Mouse (Mus musculus): ENCODE results near the gene Epb41l3. TPM values are rescaled to one million over a fixed set of nuclear protein-coding genes. Genes with fewer than 3 reads are reported as not detected.
A peak's percentile ranks its signal among the peaks of the same experiment; 100 is the strongest.

The Epb41l3 gene
- polyA plus RNA-seq, 1 experiment from 2014 or later, result 125 TPM

DNA sequence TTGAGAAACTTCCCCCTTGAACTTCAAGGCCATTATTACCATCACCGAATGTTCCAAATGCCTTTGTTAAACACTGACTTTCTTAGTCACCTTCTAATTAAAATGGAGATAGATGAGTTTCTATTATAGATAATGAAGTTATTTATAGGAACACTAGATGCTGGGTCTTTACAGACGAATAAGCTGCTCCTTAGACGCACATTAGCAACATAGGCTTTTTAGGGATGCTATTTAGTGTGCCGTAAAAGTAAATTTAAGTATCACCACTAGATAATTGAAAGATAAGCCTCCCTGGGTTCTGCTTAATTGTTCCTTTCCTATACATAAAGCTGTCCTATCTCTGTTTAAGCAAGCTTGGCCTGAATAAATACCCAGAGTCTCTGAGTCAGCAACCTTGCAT lies 226.1 kb downstream of the Epb41l3 start:
- Histone ChIP-seq H3K9ac (no peak overlapping the region), H3K36me3 (no peaks in the 10 kb centered on the region), H3K4me3 (replicated peaks) (no peak overlapping the region), H3K4me1 (no peaks in the 10 kb centered on the region), H3K9me3 (replicated peaks) (no peaks in the 10 kb centered on the region), H3K27ac (replicated peaks) (no peak overlapping the region), H3K4me2 (replicated peaks) (no peak overlapping the region), H3K27me3 (no peaks in the 10 kb centered on the region)
- no peak for ATAC-seq (ENCODE audit: insufficient number of reproducible peaks, low FRiP score, low TSS enrichment, low read depth)
- 87% methylated on average over 4 of the region's 4 CpGs for WGBS

DNA sequence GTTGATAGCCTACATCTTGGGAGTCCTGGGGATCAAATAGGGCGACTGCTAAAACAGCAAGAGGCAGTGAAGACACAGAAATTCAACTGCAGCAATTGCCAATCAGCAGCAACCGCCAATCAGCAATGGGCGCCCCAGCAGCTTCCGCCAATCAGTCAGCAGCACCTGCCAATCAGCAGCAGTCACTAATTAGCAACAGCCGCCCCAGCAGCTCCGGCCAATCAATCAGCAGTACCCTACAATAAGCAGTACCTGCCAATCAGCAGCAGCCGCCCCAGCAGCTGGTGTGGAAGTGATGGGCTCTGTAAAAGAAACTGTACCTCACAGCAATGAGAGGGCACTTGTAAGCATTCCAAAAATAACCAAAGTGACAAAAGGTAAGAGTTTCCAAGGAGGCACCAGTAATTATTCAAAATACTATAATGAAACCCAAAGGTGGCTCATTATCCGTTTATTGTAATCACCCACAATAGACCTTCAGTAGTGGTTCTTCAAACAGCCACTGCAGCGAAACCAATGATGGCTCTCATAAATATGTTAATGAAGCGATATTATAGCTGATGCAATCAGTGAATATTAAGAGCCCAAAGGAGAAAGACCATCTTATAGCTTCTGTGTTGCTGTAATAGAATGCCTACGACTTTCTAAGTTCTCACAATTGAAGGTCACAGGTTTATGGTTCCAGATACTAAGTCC lies 228.2 kb downstream of the Epb41l3 start:
- H3K27ac ChIP-seq (replicated peaks), result no peak overlapping the region
- H3K4me3 ChIP-seq (replicated peaks), result no peak overlapping the region
- no peaks in the 10 kb centered on the region for H3K27me3 ChIP-seq
- no peak for ATAC-seq (ENCODE audit: insufficient number of reproducible peaks, low FRiP score, low TSS enrichment, low read depth)
- 73% methylated on average over 11 of the region's 11 CpGs for WGBS
- H3K36me3 ChIP-seq, result no peaks in the 10 kb centered on the region
- H3K9me3 ChIP-seq (replicated peaks), result no peaks in the 10 kb centered on the region
- peaks cover under 1% of the 10 kb centered on the region; the same call in 1 of the 2 replicates for H3K4me1 ChIP-seq
- no peak overlapping the region for H3K9ac ChIP-seq
- H3K4me2 ChIP-seq (replicated peaks), result no peak overlapping the region

DNA sequence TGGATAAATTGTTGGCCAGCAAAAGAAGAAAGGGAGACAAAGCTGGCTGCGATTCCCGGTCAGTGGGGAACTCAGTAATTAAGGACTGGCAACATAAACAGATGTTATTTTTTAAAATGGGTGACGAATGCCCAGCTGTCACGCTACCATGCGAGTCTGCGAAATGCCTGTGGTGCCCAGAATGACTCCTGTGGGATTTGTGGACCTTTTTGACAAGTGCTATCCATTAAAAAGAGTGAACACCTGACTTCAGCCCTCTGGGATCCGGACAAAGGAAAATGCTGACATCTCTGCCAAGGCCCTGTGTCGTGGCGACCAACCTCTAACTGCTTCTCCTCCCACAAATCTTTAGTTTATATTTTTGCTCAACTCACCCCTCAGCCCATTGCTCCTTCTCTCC lies 232.2 kb downstream of the Epb41l3 start:
- 49% methylated on average over 9 of the region's 9 CpGs for WGBS
- no peaks in the 10 kb centered on the region for H3K9me3 ChIP-seq (replicated peaks)
- no peaks in the 10 kb centered on the region for H3K36me3 ChIP-seq
- peaks cover 12% of the 10 kb centered on the region; the same call in 1 of the 2 replicates for H3K4me1 ChIP-seq
- no peak overlapping the region for H3K9ac ChIP-seq
- no peak overlapping the region for H3K27ac ChIP-seq (replicated peaks)
- no peak for ATAC-seq (ENCODE audit: insufficient number of reproducible peaks, low FRiP score, low TSS enrichment, low read depth)
- H3K4me3 ChIP-seq (replicated peaks), result no peak overlapping the region
- H3K27me3 ChIP-seq, result no peaks in the 10 kb centered on the region
- no peak overlapping the region for H3K4me2 ChIP-seq (replicated peaks)

DNA sequence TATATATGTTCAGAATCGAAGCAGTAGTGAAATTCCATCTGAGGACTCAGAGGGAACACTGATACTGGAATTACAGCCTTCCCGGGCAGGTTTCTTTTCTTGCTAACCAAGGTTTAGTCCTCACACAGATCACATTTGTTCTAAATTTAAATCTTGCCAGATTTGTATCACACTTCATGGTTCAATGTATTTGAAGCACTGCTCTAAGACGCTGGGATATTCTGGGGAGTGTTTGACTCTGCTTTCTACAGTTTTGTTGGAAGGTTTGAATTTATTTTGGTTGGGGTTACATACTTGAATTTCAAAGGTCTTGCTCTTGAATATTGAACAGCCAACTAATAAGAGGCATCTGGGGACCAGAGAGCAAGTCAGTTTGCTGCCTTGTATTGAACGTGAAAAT lies 234.4 kb downstream of the Epb41l3 start:
- WGBS, result 35% methylated on average over 4 of the region's 4 CpGs

DNA sequence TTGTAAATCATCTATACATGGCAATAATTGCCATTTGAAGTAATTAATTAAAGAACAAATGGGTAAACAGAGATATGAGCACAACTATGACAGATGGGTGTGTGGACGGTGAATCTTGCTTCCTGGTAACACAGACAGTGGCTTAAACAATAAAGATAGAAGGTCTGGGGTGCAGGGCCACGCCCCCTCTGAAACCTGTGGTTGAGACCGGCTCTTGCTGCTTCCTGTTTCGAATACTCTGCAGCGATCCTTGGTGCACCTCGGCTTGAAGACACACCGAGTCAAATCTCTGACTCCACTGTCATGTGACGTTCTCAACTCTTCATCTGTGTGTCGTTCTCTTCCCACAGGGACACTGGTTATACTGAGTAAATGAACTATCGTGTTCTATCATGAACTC lies 245.0 kb downstream of the Epb41l3 start:
- no peak overlapping the region for H3K27ac ChIP-seq (replicated peaks)

More for the DNA sequence above, 234.4 kb downstream of the Epb41l3 start:
- Histone ChIP-seq H3K4me2 (replicated peaks) (no peak overlapping the region), H3K9me3 (replicated peaks) (no peaks in the 10 kb centered on the region), H3K27me3 (no peaks in the 10 kb centered on the region), H3K4me3 (replicated peaks) (no peak overlapping the region), H3K9ac (no peak overlapping the region), H3K4me1 (peaks cover 12% of the 10 kb centered on the region; the same call in 1 of the 2 replicates), H3K27ac (replicated peaks) (peak overlapping the region; percentile 34; the same call in 1 of the 2 replicates), H3K36me3 (no peaks in the 10 kb centered on the region)
- no peak for ATAC-seq (ENCODE audit: insufficient number of reproducible peaks, low FRiP score, low TSS enrichment, low read depth)

DNA sequence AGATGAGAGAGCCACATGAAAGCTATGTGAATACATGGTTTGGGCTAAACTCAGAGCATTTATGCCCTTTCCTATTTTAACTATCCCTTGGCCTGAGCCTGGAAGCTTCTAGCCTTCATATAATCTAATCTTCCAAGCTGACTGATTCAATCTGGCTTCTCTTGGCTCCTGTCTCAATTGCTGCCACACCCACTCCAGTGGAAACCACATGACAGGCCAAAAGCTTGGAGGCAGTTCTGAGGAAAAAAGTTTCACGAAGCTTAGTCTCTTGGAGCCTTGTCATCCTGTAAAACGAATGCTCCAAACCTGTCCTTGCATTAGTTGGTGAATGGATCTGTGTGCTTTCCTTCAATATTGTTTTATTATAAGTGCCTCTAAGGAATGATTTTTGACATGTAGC lies 247.2 kb downstream of the Epb41l3 start:
- Histone ChIP-seq H3K36me3 (no peaks in the 10 kb centered on the region), H3K4me2 (replicated peaks) (no peak overlapping the region), H3K4me1 (no peaks in the 10 kb centered on the region), H3K9ac (no peak overlapping the region), H3K27ac (replicated peaks) (no peak overlapping the region), H3K4me3 (replicated peaks) (no peak overlapping the region), H3K27me3 (no peaks in the 10 kb centered on the region), H3K9me3 (replicated peaks) (no peaks in the 10 kb centered on the region)
- 74% methylated on average over 2 of the region's 2 CpGs for WGBS
- no peak for ATAC-seq (ENCODE audit: insufficient number of reproducible peaks, low FRiP score, low TSS enrichment, low read depth)

More for the DNA sequence above, 245.0 kb downstream of the Epb41l3 start:
- Histone ChIP-seq H3K36me3 (no peaks in the 10 kb centered on the region), H3K9ac (no peak overlapping the region), H3K4me3 (replicated peaks) (no peak overlapping the region), H3K4me2 (replicated peaks) (no peak overlapping the region), H3K9me3 (replicated peaks) (no peaks in the 10 kb centered on the region), H3K4me1 (no peaks in the 10 kb centered on the region), H3K27me3 (no peaks in the 10 kb centered on the region)
- WGBS, result 89% methylated on average over 10 of the region's 10 CpGs
- ATAC-seq (ENCODE audit: insufficient number of reproducible peaks, low FRiP score, low TSS enrichment, low read depth), result no peak

Other genes starting within 250 kb of the Epb41l3 start
- gene Tmem200c, start 249.1 kb upstream of the Epb41l3 start, polyA plus RNA-seq (2015; fragmentation: Nextera tagmentation; extraction: Ambion mirVana), result 1.4 and 2.1 TPM in 2 replicates